Mouse (Mus musculus) left cerebral cortex, postnatal 36 days (tissue): ENCODE measurements at regions not wholly inside any gene's neighbourhood (a gene's known extent, or its start where the extent isn't known, plus 50 kb on each side); places are given as distances from the start of the nearest gene placed in this dataset.
A peak's percentile ranks its signal among the peaks of the same experiment; 100 is the strongest.

Source experiments
- DNase-seq, 2 experiments: peaks; one replicate each; pipeline ENCODE4 v3.0.0; 2021 to 2022; ENCODE audit warnings: low spot score in 2 of 2, mixed read lengths in 1 of 2
- intact Hi-C: fragments of 180-260 bp; cut with DNase I; formaldehyde crosslinking; loops from one replicate; pipeline ENCODE4 v1.15.1; 2025

DNA sequence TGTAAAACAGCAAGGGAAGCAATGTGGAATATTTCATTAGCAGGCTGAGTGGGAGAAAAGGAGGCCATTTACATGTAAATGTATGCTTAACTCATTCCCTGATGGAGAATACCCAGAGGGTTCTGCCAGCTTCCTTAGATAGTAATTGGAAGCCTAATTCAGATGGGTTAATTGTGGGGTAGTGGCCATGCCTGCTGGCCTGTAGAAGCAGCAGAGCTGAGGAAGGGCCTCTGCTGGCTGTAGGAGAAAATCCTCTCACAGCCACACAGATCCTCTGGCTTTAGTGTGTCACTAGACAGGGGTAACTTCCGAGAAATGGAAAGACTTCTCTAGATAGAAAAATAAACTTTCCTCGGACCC is 1588.7 kb upstream of the Got2 start:
- no peak for DNase-seq
- intact Hi-C loops, result no loop called here

DNA sequence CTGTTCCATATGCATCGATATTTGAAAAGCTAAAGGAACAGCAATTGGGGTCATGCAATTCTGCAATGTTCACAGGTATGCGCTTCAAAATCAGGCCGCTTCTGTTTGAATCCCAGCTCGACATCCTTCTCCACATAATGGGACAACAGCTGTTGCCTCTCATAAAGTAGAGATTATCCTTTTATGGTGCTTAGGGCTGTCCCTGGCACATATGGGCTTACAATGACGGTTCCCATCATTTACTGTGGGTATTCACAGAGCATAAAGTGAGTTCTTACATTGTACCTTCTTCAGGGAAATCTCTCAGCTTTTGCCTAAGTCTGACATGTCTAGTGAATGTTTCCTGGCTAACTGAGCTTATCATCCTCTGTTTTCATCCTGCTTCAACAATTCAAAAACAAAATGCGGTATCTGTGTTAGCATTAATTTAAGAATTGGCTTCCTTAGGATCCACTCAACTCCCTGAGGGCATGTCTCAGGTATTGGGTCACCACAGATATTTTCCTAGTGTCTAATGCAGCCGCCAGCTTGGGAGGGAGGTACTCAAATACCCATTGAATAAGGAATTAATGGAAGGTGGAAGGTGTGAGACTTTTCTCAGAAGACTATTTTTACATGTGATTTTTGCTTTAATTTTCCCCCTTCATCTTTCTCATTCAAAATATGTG is 1588.2 kb upstream of the Got2 start:
- intact Hi-C loops, result no loop called here

DNA sequence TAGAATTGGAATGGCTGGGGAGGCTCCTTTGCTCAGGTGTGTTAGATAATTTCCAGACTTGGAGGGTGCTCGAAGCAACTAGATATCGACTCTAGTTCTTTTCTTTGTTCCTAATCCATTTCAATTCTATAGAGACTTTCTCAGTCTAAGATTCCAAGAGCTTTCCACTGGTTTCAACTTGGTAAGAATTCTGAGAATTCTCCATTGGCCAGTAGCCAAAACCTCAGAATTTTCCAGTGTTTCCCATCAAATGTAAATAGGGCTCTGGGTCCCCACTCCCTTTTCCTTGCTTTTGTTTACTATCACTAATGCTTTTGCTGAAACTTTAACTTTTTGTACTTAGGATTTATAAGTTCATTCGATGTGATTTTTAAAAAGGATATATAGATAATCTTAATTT is 1585.0 kb upstream of the Got2 start:
- DNase-seq, result no peak
- intact Hi-C loops, result no loop called here

More for the DNA sequence above, 1588.2 kb upstream of the Got2 start:
- DNase-seq, result no peak

DNA sequence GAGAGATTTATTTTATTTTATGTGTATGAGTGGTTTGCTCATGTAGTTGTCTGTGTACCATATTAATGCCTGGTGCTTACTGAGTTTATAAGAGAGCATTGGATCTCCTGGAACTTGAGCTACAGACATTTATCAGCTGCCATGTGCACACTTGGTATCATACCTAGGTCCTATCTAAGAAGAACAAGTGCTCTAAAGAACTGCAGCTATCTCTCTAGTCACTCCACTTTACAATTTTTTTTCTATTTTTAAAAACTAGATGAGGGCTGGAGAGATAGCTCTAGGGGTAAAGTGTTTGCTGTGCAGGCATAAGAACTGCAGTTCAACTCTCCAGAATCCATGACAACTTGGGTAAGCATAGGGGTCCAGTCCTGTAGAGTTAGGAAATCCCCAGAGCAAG is 1573.1 kb upstream of the Got2 start:
- intact Hi-C loops, result no loop called here
- DNase-seq, result no peak

DNA sequence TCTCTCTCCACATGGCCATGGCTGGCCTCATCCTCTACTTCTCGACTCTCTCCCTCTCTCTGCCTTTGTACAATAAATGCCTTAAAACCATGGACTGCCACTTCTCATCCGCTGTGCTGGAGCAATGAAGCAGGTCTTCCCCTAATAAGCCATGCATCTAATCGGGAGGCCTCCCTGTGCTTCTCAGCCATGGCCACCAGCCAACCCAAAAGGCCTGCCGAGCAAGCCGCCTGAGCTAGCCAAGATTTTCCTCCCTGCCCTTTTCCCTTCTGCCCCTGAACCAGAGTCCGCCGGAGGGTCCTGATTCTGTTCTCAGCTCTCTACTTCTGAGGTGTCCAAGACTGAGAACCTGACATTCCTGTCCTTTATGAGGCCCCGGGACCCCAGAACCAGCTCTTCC is 1559.3 kb upstream of the Got2 start:
- no peak for DNase-seq
- intact Hi-C loops, result no loop called here

DNA sequence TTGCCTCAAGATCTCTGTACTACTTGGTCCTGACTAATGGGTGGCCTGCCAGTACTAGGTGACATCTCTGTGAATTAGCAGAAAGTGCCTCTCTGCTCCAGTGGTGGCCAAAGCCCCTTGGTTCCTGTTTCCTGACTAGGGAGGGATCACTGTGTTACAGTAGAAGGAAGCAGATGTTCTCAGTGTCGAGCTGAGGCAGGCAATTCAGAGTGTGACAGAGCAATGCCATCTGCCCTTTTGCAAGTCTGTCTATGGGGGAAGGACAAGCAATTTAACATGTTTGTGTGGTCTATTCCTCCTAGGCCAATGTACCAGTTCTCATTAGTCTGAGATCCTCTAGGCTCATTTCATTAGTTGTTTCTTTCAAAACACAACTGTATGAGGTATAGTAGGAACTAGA is 1553.1 kb upstream of the Got2 start:
- no peak for DNase-seq
- intact Hi-C loops, result no loop called here

DNA sequence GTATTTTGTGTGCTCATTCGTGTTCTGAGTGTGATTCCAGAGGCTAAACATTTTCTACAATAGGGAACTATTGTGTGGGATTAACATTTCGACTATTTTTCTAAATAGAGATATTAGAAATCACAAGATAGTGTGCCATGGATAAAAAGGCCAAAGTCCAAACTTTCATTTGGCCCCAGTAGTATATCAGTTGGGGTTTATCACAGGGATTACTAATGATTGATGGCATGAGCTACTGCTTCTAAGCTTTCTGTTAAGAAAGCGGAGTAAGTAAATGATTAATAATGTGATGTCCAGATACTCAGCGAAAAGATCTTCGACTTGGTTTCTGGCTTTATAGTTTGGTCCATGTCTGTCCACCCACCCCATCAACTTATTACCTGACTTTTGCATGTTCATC is 1545.2 kb upstream of the Got2 start:
- DNase-seq, result no peak
- intact Hi-C loops, result no loop called here

DNA sequence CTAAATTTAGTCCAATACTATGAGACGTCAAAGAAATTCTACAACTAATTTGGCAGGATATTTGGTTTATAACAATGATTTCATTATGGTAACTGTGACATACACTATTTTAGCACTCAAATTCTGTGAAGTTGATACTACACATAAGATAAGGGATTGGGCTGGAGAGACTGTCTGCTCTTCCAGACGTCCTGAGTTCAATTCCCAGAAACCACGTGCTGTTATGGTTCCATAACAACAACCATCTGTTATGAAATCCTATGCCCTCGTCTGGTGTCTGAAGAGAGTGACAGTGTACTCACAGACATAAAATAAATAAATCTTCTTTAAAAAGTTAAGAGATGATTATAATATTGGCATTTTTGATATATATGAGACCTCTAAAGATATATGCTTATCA is 1543.1 kb upstream of the Got2 start:
- DNase-seq, result no peak
- intact Hi-C loops, result no loop called here

DNA sequence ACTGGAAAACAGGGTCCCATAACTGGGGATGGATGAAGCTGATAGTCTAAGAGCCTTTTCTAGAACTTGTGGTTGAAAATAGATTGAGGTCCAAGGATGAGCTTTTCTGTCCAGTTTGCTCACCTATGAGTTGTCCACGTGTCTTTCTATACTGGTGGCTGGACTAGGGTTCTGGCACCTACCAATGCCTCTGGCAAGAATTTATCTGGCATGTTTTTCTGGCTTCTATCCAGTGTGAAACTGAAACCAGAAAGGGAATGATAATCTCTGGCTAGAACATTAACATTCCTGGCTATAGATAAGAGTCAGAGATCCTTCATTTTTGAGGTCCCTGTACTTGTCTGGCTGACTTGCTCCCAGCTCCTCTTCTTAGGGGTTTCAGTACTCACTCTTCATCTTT is 1534.0 kb upstream of the Got2 start:
- no peak for DNase-seq
- intact Hi-C loops, result no loop called here

DNA sequence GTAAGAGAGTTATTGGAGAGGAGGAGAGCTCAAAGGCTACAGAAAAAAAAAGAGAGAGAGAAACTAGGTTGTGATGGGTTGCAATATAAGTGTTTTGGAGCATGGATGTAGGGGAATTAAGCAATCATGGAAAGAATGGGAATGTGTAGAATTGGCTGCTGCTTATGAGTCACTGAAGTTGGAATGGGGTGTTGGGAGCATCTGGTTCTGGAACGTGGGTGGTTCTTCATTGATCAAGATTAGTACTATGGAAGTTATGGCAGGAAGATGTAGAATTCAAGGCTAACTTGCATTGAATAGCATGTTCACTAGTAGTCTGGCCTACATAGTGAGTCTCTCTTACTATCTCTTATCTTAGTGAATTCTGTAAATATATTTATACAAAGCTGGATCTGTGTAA is 1526.4 kb upstream of the Got2 start:
- intact Hi-C loops, result no loop called here
- no peak for DNase-seq

DNA sequence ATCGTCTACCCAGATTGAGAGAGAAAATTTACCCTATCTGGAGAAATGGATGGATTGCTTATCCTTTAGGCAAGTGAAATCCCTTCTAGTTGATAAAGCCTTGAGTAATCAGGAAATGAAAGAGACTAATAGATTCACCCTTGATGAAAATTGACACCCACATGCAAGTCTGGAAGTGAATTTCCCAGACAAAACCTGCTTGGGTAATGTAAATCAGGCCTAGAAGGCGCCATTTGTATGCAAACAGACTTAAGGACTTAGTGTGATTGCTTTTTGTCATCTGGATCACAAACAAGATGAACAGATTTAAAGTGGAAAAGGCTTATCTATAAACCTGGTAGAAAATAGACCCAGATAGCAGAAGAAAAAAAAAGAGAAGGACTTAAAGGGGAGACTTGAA is 1515.0 kb upstream of the Got2 start:
- intact Hi-C loops, result no loop called here
- DNase-seq, result no peak

DNA sequence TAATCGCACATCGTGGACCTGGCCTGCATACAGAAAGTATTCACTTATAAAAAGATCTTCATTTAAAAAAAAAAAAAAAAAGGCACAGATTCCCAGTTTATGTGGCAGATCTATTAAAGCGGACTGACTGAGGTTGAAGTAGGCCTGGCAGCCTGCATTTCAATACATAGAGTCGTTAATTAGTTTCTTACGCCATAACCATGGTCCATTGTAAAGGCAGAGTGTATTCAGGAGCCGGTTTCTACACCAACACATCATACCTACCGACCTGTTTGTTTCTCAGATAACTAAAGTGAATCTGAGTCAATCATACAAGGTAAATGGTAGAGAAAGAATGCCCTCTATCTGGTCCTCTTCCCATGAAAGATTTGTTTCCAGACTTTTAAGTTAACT is 1509.0 kb upstream of the Got2 start:
- intact Hi-C loops, result no loop called here
- DNase-seq, result no peak

DNA sequence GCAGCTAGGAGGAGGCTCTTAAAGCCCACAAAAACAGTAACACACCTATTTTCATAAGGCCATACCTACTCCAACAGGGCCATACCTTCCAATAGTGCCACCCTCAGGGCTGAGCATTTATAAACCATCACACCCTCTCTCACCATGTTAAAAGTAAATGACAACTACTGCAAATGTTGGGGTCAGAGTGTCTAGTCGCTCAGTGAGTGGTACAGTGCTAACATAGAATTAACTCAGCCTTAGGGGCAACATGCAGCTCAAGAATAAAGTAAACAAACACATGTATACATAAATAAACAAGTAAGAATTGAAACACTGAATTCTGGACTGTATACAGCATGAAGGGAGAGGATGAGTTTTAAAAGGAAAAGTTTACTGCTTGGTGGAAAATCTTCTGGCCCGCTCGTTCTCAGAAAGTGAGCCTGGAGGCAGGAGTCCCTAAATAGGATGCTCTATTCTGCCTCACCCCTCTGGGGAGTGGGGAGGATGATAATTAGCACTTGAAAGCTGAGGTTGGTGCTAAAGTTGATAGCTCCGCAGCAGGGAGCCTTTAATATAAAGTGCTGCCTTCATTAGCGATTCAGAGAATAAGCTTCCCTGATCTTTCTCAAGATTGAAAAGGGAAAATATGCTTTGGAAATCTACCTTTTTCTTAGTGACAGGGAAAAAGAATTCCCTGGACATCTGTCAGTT is 1508.4 kb upstream of the Got2 start:
- no peak for DNase-seq
- intact Hi-C loops, result no loop called here

DNA sequence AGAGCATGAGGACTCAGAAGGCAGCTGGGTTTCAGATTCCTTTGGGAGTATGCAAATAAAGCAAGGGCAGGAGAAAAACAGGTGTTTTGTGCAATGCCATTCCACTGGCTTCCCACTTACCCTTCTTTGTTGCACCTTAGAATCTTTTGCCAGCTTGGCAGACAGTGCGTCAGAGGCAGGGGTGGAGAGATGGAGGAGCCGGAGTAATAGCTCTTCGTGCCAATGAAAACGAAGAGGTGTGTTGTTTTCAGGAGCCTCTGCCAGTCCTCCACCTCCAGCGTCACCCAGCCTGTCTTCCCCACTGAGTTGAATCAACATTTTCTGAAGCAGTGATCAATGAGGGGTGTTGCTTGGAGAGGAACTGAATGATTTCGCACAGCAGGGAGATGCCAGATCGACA is 1501.3 kb upstream of the Got2 start:
- intact Hi-C loops, result no loop called here
- DNase-seq, result peak; percentile 12 to 13

DNA sequence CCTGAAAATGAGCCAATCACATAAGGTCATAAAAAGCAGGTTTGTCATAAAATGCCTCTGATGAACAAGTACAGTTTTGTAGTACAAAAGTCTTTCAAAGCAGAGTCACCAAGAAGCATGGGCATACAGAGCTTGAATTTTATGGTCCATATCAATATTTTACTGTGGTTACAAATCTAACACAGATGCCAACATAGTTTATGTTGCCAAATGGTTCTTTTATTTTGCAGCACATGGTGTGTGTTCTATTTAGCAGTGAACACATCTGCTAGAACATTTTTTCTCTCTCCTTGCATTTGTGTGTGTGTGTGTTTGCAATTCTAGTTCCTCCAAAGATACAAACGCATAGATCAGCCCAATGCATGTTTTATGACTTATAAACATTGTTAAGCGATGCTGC is 1500.8 kb upstream of the Got2 start:
- intact Hi-C loops, result no loop called here
- DNase-seq, result no peak

DNA sequence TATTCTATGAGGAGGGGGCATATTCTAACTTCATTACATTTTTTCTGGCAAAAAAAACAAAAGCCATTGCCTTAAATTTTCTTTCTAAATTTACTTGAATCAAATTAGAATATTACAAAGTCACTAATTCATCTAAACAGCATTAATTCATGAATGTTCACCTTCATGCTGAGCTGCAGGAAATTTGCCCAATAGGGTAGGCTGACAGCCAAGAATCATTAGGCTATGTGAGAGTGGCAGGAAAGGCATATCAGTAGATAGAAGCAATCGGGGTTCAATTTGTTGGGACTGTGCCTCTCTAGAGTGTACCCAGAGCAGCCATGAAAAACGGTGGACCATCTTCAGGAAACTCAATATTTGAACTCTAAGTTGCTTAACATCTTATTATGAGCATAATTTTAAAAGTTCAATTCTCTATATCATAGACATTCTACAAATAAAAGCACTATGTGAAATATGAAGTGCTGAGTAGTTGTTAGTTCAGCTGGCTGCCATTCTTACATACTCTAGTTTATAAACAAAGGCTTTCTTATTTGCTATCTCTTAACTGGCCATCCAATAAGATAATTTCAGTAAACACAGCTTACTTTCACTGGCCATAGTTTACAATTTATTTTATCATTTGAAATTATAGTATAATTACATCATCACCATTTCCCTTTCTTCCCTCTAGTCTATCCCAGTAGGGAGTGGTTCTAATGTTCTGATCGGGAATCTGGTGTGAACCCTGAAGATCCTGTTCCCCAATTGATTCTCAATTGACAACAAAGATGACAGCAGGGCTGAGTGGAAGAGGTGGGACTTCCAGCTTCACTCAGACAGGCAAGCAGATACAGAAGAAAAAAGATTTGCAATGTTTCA is 1486.8 kb upstream of the Got2 start:
- intact Hi-C loops, result no loop called here

DNA sequence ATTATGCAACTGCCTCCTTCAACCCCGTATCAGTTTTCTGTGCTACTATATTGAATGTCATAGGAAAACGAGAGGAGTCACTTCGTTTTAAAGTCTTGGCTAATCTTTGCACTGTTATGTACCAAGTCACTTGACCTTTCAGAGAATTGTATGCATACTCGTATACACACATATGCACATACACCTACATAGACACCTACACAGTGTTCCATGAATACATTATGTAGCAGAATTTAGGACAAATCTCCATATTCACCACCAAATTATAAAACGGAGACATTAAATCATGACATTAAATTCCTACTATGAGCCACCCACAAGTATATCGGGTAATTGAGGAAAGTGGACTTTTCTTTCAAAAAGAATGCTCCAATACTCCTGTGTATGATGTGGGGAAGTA is 1458.3 kb upstream of the Got2 start:
- DNase-seq, result no peak
- intact Hi-C loops, result loop anchor here (10.0 kb wide), 1 partner anchor 1192 kb away; no protein-coding TSS in a partner anchor

More for the DNA sequence above, 1486.8 kb upstream of the Got2 start:
- DNase-seq, result no peak

DNA sequence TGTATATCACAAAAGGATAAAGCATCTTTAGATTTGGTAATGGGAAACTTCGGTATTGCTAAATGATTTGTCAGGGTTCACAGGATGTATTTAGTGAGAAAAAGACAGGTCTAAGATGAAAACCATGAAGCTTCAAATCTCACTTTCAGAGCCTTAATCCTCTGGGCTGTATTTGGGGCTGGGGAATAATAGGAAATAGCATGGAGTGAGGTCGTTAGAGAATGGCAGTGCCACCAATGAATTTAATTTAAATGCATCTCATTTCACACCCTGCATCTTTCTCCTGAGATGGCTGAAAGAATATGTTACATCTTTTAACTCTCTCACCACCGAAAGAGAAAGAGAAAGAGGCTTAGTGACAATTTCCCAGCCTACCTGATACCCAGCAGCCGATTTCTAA is 1427.2 kb upstream of the Got2 start:
- DNase-seq, result no peak
- intact Hi-C loops, result no loop called here

DNA sequence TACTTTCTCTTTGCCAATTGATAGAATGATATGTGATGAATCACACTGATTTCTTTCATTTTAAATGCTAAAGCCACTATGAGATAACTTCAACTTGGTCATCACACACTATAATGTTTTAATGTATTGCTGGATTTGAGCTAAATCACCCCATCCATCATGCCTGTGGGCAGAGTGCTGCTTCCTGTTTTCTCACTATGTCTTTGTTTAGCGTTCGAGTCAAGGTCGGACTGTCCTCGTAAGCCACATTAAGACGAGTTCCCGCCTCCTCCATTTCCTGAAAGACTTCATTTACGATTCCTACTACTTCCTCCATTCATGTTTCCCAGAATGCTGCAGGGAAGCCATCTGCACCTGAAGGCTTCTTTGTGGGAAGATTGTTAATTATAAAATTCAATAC is 1420.0 kb upstream of the Got2 start:
- intact Hi-C loops, result no loop called here
- no peak for DNase-seq

DNA sequence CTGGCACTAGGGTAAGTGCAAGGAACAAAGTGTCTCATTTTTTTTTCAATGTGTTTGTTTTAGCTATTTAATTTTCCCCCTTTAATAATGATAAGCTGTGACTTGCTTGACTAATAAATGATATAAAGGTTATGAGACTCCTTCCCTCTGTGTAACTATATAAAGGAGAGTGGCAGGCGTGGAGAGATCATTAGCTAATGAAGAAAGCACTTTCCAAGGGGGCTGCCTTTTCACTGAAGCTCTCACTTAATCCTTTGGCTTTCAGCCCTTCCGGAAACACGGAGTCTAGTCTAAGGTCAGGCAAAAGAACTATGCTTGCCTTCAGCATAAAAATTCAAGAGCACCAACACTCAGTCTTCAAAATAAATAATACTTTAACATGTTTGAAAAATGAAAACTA is 1382.2 kb upstream of the Got2 start:
- intact Hi-C loops, result no loop called here
- no peak for DNase-seq

DNA sequence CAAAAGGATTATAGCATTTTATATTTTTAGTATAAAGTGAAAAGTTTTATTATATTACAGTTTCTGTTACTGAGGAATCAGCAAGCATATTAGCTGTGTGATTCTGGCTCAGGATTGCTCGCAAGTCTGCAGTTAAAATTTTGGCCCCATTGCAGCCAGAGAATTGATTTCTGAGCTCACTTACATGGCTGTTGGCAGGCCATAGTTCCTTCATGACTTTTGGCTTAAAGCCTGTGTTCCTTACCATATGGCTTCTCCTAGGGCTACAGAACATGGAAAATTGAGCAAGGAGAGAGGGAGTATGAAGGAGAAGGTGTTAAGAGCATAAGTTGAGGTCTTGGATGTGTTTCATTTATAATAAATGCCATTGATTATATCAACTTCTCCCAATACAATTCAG is 1372.6 kb upstream of the Got2 start:
- intact Hi-C loops, result no loop called here
- DNase-seq, result no peak
